10 mouse cellular contexts compared by ENCODE assay signal in genomic region chr1:62701065-62701921, GRCm38 (mm10). TPM values are rescaled to one million over a fixed set of nuclear protein-coding genes. Genes with fewer than 3 reads are reported as not detected.
DNase-seq lines count a peak whose midpoint lies in the region; ATAC-seq and TF ChIP-seq lines count a peak whose summit lies in the region.
"Had no signal": no experiment of that assay in that cellular context is flagged by ENCODE, and none has a peak within 500 bp of the region (broad histone marks: within the 10 kb centered on the region; RNA-seq: fewer than 3 reads in every experiment).

No protein-coding gene starts in this region.

- H3K4me2 ChIP-seq in limb, embryonic 12.5 days = peak overlapping the region; percentile 13; the same call in 1 of the 2 replicates

- H3K9ac ChIP-seq in limb, embryonic 12.5 days (replicated peaks) = no peak overlapping the region
- H3K9ac ChIP-seq: stomach, embryonic 15.5 days had no signal

- peaks cover 22% of the 10 kb centered on the region for H3K27me3 ChIP-seq in limb, embryonic 12.5 days

- no peaks in the 10 kb centered on the region for H3K36me3 ChIP-seq in limb, embryonic 12.5 days
- H3K36me3 ChIP-seq: stomach, embryonic 15.5 days had no signal

- H3K4me1 ChIP-seq in limb, embryonic 12.5 days (replicated peaks) = peaks cover 40% of the 10 kb centered on the region

- WGBS in limb, embryonic 12.5 days = 31% methylated on average over 10 of the region's 10 CpGs

- peak; percentile 85 for TF ChIP-seq CTCF in gastrocnemius, adult 2 months (IDR thresholded peaks at IDR 0.05)

- intact Hi-C loops in gastrocnemius, adult 2 months (cut with DNase I) = loop anchor here (2.0 to 10.0 kb wide), 5 partner anchors 776 to 1556 kb away; no protein-coding TSS in a partner anchor

- peak overlapping the region; percentile 30 for H3K4me3 ChIP-seq in gastrocnemius, adult 2 months
- no peak overlapping the region for H3K4me3 ChIP-seq in limb, embryonic 12.5 days (replicated peaks)
- H3K4me3 ChIP-seq: erythroblast, embryonic 14.5 days had no signal

- no peaks in the 10 kb centered on the region for H3K9me3 ChIP-seq in limb, embryonic 12.5 days
- H3K9me3 ChIP-seq: stomach, embryonic 15.5 days had no signal

- peak overlapping the region; percentile 32; the same call in 1 of the 2 replicates for H3K27ac ChIP-seq in gastrocnemius, adult 2 months
- H3K27ac ChIP-seq in limb, embryonic 12.5 days = 0 out of 2 replicates have a peak overlapping the region, but pooled peaks have one; percentile 4
- H3K27ac ChIP-seq: stomach, embryonic 15.5 days had no signal

- peak; percentile 43 to 60 for DNase-seq in spleen, postnatal 36 days (ENCODE audit: low spot score in 2 of 2)
- no peak for DNase-seq in spleen, postnatal 4 days (ENCODE audit: low spot score in 2 of 2)
- peak; percentile 62 to 72 for DNase-seq in cerebellum, adult 18-20 months
- peak; percentile 82 for DNase-seq in gastrocnemius, adult 2 months
- DNase-seq in kidney, adult 11 months = peak; percentile 81
- peak; percentile 30 for DNase-seq in thymus, postnatal 4 days

- ATAC-seq in limb, embryonic 12.5 days (ENCODE audit: insufficient number of reproducible peaks, insufficient read depth, low FRiP score, low TSS enrichment, low read depth) = no peak
- ATAC-seq in neutrophil, adult 5-6 weeks (ENCODE audit: extremely low read depth, insufficient number of reproducible peaks, low FRiP score, poor library complexity, severe bottlenecking) = peak; percentile 59; the same call in 1 of the 2 replicates

RNA-seq across cellular contexts. Expression of gene Nrp2, which starts 1.8 kb away (rescaled TPM):
- 1 to 10 TPM; 2.9 to 6.8 TPM for total RNA-seq in gastrocnemius, adult 2 months (2021)
- 70.7 and 86.2 TPM in 2 replicates for polyA plus RNA-seq in limb, embryonic 12.5 days (2016; fragmentation: Nextera tagmentation; extraction: Ambion mirVana)
- total RNA-seq in neutrophil, adult 5-6 weeks (2017) = 1.6 TPM in 2 replicates

Comparison
In these comparisons a context has a peak if more than half of its experiments do, and no peak if none do; other contexts are left out.
1. DNase-seq: peak in spleen, postnatal 36 days (2 of 2), cerebellum, adult 18-20 months (2 of 2), gastrocnemius, adult 2 months (single experiment), kidney, adult 11 months (single experiment) and thymus, postnatal 4 days (single experiment); none in spleen, postnatal 4 days (0 of 2).